Mouse (Mus musculus) heart, embryonic 15.5 days (tissue): ENCODE measurements around the gene Ptprs. TPM values are rescaled to one million over a fixed set of nuclear protein-coding genes. Genes with fewer than 3 reads are reported as not detected.

Source experiments
- ATAC-seq: fragments of 200-750 bp; cut with Nextera tagmentation; replicated peaks from 2 replicates; pipeline ENCODE4 v1.8.0; 2017; ENCODE audit warnings: low read depth, moderate TSS enrichment; ENCODE audit not compliant: insufficient number of reproducible peaks, insufficient read depth, low FRiP score
- H3K27ac ChIP-seq: fragments of 300-500 bp; sonication (generic); 2 replicates; pipeline ENCODE4 v1.5.1; 2015; ENCODE audit warnings: mild to moderate bottlenecking, inconsistent platforms
- H3K27me3 ChIP-seq: fragments of 300-500 bp; sonication (generic); 2 replicates; pipeline ENCODE4 v1.6.1; 2015; ENCODE audit warnings: inconsistent platforms
- H3K36me3 ChIP-seq: fragments of 300-500 bp; sonication (generic); 2 replicates; pipeline ENCODE4 v1.6.1; 2015; ENCODE audit warnings: mild to moderate bottlenecking, inconsistent platforms
- H3K4me1 ChIP-seq: fragments of 300-500 bp; sonication (generic); replicated peaks from 2 replicates; pipeline ENCODE4 v1.6.1; 2015; ENCODE audit warnings: inconsistent platforms
- H3K4me2 ChIP-seq: fragments of 300-500 bp; sonication (generic); 2 replicates; pipeline ENCODE4 v1.6.1; 2015; ENCODE audit warnings: inconsistent platforms, mild to moderate bottlenecking, moderate library complexity
- H3K4me3 ChIP-seq: fragments of 300-500 bp; sonication (generic); 2 replicates; pipeline ENCODE4 v1.5.1; 2015; ENCODE audit warnings: mild to moderate bottlenecking, inconsistent platforms
- H3K9ac ChIP-seq: fragments of 300-500 bp; sonication (generic); 2 replicates; pipeline ENCODE4 v1.6.1; 2015; ENCODE audit warnings: mild to moderate bottlenecking, inconsistent platforms
- H3K9me3 ChIP-seq: fragments of 300-500 bp; sonication (generic); replicated peaks from 2 replicates; pipeline ENCODE4 v1.6.1; 2016; ENCODE audit warnings: inconsistent platforms
- WGBS: fragments of 180-500 bp; shearing (Covaris S2); methylation state at CpG from one replicate; pipeline ENCODE4 v1.1.7; 2015; ENCODE audit warnings: mixed read lengths; 5-methylcytosine and 5-hydroxymethylcytosine counted together
- polyA plus RNA-seq: library from polyadenylated mRNA; unstranded; fragments of >200 nt; fragmentation: Nextera tagmentation; extraction: Ambion mirVana; gene quantifications from 2 replicates; pipeline ENCODE4 v1.2.1, GENCODE M21; 2015

Ptprs gene
- polyA plus RNA-seq, 1 experiment from 2014 or later: 37.6 TPM

DNA sequence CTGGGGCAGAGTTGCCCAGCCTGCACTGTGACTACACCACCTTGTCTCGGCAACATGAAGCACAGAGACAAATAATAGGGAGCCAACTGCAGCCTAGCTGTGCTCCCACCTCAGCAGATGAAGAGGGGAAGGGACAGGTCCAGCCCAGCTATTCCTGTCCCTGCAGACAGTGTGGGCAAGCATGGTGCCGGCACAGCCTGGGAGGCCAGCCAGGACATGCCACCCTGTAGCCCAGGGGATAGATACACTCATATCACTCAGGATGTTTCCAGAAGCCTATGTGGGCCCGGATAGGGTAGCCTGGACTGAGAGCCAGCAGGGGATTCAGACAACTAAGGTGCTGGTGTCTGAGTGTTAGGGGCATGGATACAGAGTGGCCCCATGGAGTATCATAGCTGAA lies 76.1 kb downstream of the Ptprs start:
- Histone ChIP-seq H3K4me3 (no peak overlapping the region), H3K9me3 (no peaks in the 10 kb centered on the region), H3K9ac (no peak overlapping the region), H3K4me1 (no peaks in the 10 kb centered on the region; the same call in 1 of the 2 replicates), H3K4me2 (no peak overlapping the region), H3K36me3 (peaks cover 69% of the 10 kb centered on the region), H3K27me3 (no peaks in the 10 kb centered on the region), H3K27ac (no peak overlapping the region)
- 80% methylated on average over 3 of the region's 3 CpGs for WGBS
- no peak for ATAC-seq

DNA sequence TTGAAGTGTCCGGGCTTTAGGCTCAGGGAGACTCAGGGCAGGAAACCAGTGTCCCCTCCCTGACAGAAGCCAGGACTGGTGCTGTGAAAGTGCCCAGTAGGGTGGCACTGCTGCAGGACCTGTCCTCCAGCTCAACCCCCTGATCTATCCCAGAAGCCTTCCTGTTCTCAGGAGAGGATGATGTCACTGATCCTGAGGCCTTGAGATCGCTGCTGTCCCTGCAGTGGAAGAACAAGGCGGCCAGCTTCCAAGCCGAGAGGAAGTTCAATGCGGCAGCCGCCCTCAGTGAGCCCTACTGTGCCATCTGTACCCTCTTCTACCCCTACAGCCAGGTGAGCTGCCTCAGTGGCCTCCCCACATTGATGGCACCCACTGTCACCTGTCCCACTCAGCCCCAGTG lies 80.2 kb downstream of the Ptprs start:
- Histone ChIP-seq H3K4me1 (no peaks in the 10 kb centered on the region; the same call in 1 of the 2 replicates), H3K4me3 (no peak overlapping the region), H3K36me3 (peaks cover 78% of the 10 kb centered on the region), H3K4me2 (no peak overlapping the region), H3K9ac (no peak overlapping the region), H3K9me3 (no peaks in the 10 kb centered on the region), H3K27me3 (no peaks in the 10 kb centered on the region), H3K27ac (no peak overlapping the region)
- no peak for ATAC-seq
- 83% methylated on average over 6 of the region's 6 CpGs for WGBS

DNA sequence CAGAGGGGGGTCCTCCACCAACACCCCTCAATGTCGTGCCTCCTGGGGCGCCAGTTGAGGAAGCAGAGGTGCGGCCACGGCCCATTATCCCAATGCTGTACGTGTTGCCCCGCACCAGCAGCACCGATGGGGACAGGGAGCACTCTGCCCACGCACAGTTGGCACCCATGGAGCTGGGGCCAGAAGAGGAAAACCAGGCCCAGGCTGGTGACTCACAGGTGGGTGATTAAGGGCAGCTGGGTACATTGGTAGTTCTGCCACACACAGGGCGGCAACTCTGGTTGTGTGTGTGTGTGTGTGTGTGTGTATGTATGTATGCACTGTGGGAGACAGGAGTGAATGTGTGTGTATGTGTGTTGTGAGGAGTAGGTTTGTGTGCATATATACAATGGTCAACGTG lies 82.4 kb downstream of the Ptprs start:
- Histone ChIP-seq H3K9ac (no peak overlapping the region), H3K36me3 (peaks cover 78% of the 10 kb centered on the region), H3K4me1 (no peaks in the 10 kb centered on the region), H3K27me3 (no peaks in the 10 kb centered on the region), H3K4me3 (no peak overlapping the region), H3K9me3 (no peaks in the 10 kb centered on the region), H3K27ac (no peak overlapping the region), H3K4me2 (no peak overlapping the region)
- no peak for ATAC-seq
- WGBS: 88% methylated on average over 10 of the region's 10 CpGs

DNA sequence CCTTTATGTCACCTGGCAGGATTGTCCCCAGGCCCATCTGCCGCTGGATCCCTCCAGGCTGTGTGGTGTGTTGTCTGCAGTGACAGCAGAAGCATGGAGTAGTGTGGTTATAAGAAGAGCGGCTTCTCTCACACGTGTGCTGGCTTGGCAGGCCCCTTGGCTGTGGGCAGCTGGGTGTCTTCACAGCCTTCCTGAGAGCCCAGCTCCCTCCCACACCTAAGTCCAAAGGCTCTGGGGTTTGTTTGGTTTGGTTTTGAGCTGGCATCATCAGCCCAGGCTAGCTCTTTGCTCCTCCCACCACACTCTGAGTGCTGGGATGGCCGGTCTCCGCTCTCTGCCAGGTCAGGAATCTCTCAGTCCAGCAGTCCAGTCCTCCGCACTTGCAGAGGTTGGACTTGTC lies 83.0 kb downstream of the Ptprs start:
- 91% methylated on average over 6 of the region's 6 CpGs for WGBS
- H3K4me1 ChIP-seq: no peaks in the 10 kb centered on the region
- no peak overlapping the region for H3K4me2 ChIP-seq
- H3K4me3 ChIP-seq: no peak overlapping the region
- H3K27ac ChIP-seq: no peak overlapping the region
- no peak for ATAC-seq
- no peak overlapping the region for H3K9ac ChIP-seq
- H3K27me3 ChIP-seq: no peaks in the 10 kb centered on the region
- no peaks in the 10 kb centered on the region for H3K9me3 ChIP-seq
- peaks cover 80% of the 10 kb centered on the region for H3K36me3 ChIP-seq

DNA sequence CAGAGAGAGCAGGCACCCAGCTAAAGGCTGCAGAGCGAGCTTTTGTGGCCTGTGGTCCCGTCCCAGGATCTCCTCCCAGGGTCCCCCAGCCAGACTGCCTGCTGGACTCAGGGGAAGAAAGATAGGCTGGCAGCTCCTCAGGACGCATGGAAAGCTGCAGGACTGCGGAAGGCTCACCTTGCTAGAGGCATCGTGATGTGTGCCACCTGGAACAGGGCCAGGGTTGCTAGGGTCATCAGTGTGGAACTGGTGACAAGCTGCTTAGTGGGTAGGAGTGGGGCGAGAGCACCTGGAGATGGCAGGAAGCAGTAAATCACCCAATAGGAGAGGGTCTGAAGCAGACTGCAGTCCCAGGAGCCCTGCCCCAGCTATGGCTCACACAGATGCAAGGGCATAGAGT lies 88.7 kb downstream of the Ptprs start:
- ATAC-seq: no peak
- Histone ChIP-seq H3K4me1 (no peaks in the 10 kb centered on the region), H3K9ac (no peak overlapping the region), H3K27ac (no peak overlapping the region), H3K4me3 (no peak overlapping the region), H3K4me2 (no peak overlapping the region), H3K9me3 (no peaks in the 10 kb centered on the region), H3K27me3 (no peaks in the 10 kb centered on the region), H3K36me3 (peaks cover 65% of the 10 kb centered on the region)
- 86% methylated on average over 6 of the region's 6 CpGs for whole genome bisulfite sequencing

DNA sequence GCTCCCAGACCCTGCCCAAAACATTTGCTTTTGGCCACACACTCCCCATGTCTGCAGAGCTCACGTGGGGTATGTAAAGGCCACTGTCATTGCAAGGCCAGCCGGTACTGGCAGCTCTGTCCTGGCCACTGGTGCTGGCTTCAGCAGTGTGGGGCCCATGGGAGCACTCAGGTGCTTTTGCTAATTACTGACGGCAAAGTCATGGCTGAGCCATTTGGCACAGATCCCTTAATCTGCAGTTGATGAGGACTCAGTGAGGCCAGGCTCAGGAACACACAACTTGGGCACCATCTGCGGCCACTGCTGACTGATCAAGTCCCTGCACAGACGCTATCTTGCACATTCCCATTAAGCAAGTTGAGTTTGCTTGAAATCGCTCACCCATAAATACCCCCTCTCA lies 91.4 kb downstream of the Ptprs start:
- WGBS: 88% methylated on average over 6 of the region's 6 CpGs
- Histone ChIP-seq H3K36me3 (peaks cover 62% of the 10 kb centered on the region), H3K4me3 (no peak overlapping the region), H3K4me1 (no peaks in the 10 kb centered on the region), H3K4me2 (no peak overlapping the region), H3K27me3 (no peaks in the 10 kb centered on the region), H3K9ac (no peak overlapping the region), H3K27ac (no peak overlapping the region), H3K9me3 (no peaks in the 10 kb centered on the region)
- no peak for ATAC-seq

DNA sequence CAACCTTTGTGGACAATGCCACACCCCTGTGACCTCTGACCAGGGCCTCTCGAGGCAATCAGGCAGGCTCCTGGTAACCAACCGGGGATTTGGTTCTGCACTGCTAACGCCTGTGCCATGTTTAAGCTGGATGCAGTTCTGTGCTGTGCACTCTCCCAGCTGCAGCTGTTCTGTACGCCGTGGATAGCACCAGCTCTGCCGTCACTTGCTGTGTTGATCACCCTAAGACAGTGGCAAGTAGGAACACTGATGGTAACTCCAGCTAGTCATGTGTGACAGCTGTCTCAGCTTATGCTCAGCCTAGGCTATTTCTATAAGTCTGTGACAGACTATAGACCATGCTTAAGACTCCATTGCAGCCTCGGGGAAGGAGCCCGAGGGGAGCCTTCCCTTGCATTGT lies 93.3 kb downstream of the Ptprs start:
- no peaks in the 10 kb centered on the region for H3K9me3 ChIP-seq
- H3K4me1 ChIP-seq: no peaks in the 10 kb centered on the region
- no peak overlapping the region for H3K4me3 ChIP-seq
- H3K9ac ChIP-seq: no peak overlapping the region
- no peaks in the 10 kb centered on the region for H3K27me3 ChIP-seq
- H3K36me3 ChIP-seq: peaks cover 54% of the 10 kb centered on the region; the same call in 1 of the 2 replicates
- H3K27ac ChIP-seq: no peak overlapping the region
- H3K4me2 ChIP-seq: no peak overlapping the region
- ATAC-seq: no peak
- 86% methylated on average over 8 of the region's 8 CpGs for WGBS

DNA sequence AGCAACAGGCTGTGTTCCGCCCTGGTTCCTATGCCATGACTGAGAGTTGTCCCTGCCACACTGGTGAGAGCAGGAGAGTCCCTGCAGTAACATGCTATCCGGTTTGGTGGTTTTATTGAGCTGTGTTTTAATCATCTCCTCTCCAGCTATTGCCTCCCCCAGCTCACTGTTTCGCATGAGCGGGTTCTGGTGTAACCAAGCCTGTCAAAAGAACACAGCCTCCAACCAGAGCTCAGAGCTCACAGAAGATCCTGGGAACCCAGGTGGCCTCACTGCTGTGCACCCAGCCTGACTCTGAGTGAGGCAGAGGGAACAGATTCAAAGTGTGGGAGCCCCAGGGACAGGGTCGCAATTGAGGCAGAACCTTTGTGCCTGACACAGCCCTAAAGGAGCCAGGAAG lies 95.1 kb downstream of the Ptprs start:
- no peaks in the 10 kb centered on the region for H3K9me3 ChIP-seq
- H3K4me2 ChIP-seq: no peak overlapping the region
- WGBS: 89% methylated on average over 5 of the region's 5 CpGs
- H3K27ac ChIP-seq: no peak overlapping the region
- peaks cover 49% of the 10 kb centered on the region; the same call in 1 of the 2 replicates for H3K36me3 ChIP-seq
- H3K4me1 ChIP-seq: no peaks in the 10 kb centered on the region
- H3K4me3 ChIP-seq: no peak overlapping the region
- no peak overlapping the region for H3K9ac ChIP-seq
- no peak for ATAC-seq
- no peaks in the 10 kb centered on the region for H3K27me3 ChIP-seq

DNA sequence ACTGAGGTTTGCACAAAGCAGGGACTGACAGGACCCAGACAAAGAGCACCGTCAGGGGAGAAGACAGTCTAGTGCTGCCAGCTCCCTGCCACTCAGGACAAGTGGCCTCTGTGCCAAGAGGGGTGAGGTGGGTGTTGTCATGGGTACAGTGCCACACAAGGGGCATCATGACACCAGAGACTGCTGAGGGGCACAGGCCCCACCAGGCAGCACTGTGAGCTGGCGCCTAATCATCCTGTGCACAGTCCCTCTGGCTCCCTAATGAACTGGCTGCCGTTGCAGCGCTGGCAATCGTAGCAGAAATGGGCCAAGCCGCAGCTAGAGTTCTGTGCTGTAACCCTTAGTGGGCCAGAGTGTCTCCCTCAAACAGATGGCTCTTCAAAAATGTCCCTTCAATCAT lies 96.0 kb downstream of the Ptprs start:
- H3K9ac ChIP-seq: no peak overlapping the region
- no peak overlapping the region for H3K4me2 ChIP-seq
- no peak overlapping the region for H3K27ac ChIP-seq
- no peak overlapping the region for H3K4me3 ChIP-seq
- peaks cover 50% of the 10 kb centered on the region; the same call in 1 of the 2 replicates for H3K36me3 ChIP-seq
- H3K27me3 ChIP-seq: no peaks in the 10 kb centered on the region
- WGBS: 85% methylated on average over 6 of the region's 6 CpGs
- no peak for ATAC-seq
- no peaks in the 10 kb centered on the region for H3K9me3 ChIP-seq
- H3K4me1 ChIP-seq: no peaks in the 10 kb centered on the region

DNA sequence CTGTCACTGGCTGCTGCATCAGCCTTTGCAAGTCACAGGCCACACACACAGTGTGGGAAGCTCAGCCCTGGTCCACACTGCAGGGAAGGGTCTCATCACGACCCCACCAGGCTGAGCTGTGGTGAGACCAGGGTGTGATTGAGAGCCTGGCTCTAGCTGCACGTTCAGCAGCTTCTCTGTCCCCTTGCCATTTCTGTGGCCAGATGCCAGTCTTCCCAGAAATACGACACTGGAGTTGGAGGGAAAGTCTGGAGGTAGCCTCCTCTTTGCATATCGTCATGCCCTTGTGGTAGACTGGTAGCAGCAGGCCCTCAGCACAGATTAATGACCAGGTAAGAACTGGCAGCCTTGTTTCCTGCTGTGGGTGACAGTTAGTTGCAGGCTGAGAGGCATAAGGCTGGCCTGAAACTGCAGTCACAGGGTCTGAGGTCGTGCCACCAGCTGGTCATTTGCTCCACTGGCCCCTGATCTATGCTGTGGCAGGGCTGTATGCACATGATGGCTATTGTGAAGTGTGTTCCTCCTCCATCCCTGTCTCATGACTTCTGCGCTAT lies 96.9 kb downstream of the Ptprs start:
- no peaks in the 10 kb centered on the region; the same call in 1 of the 2 replicates for H3K4me1 ChIP-seq
- WGBS: 70% methylated on average over 6 of the region's 6 CpGs
- no peaks in the 10 kb centered on the region for H3K9me3 ChIP-seq
- ATAC-seq: no peak
- no peaks in the 10 kb centered on the region for H3K27me3 ChIP-seq
- no peak overlapping the region for H3K4me3 ChIP-seq
- no peak overlapping the region for H3K4me2 ChIP-seq
- peaks cover 50% of the 10 kb centered on the region; the same call in 1 of the 2 replicates for H3K36me3 ChIP-seq
- no peak overlapping the region for H3K27ac ChIP-seq
- no peak overlapping the region for H3K9ac ChIP-seq

DNA sequence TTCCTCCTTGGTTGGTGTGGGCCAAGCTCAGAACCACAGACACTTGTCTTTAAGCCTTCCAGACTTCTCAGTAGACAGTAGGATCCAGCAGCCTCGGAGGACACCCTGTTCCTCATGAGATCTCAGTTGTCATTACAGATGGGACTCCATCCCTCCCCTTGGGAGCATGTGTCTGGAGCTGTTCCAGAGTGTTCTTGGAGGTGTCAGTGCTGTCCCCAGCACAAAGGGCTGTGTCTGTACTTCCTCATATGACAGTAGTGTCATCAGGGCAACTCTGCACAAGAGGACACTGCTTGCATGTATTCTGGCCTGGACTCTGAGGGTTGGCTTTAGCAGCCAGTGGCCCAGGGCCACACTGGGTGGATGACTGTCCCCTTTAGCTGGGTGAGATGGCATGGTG lies 101.4 kb downstream of the Ptprs start:
- Histone ChIP-seq H3K4me2 (no peak overlapping the region), H3K36me3 (peaks cover 30% of the 10 kb centered on the region), H3K27ac (no peak overlapping the region), H3K27me3 (no peaks in the 10 kb centered on the region), H3K4me3 (no peak overlapping the region), H3K9me3 (no peaks in the 10 kb centered on the region), H3K4me1 (peaks cover 9% of the 10 kb centered on the region), H3K9ac (no peak overlapping the region)
- WGBS: 67% methylated on average over 1 of the region's 1 CpGs
- no peak for ATAC-seq

DNA sequence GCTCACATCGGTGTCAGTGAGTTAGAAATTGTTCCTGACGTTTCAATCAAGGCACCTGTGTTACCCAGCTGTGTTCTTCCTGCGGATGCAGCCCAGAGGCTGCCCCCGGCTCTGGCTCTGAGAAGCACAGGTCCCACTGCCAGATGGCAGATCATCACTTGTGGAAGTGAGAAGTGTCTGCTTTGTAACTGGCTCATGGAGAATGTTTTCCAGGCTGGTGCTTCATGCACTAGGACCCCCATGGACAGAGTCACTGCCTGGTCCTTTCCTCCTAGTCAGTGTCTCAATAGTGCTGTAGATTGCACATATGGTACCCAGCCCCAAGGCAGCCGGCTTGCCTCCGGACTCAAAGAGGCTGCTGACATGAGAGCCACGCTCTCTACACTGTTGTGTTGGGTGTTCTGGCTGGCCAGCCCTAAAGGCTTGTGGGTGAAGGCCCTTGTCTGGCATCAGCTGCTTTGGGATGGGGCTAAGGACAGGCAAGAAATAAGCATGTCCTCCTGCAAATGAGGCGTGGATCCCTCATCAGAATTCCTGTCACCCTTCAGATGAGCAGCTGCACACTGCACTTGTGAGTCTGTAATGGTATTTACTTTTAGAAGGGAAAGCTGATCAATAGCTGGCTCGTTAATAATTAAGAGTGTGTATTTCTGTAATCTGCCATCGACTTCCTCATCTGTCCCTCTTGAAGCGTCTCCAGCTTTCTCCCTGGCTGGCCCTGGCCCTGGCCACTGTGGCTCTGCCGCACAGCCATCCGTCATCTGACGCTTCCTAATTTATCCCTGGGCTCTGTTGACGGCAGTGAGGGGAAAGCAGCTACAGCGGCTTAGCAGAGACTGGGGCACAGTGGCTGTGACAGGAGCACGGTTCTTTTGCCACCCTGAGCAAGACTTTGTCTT lies 102.9 kb downstream of the Ptprs start:
- WGBS: 64% methylated on average over 17 of the region's 17 CpGs
- H3K4me2 ChIP-seq: no peak overlapping the region
- peaks cover 9% of the 10 kb centered on the region for H3K4me1 ChIP-seq
- H3K4me3 ChIP-seq: no peak overlapping the region
- no peaks in the 10 kb centered on the region for H3K27me3 ChIP-seq
- H3K9ac ChIP-seq: no peak overlapping the region
- H3K27ac ChIP-seq: no peak overlapping the region
- H3K9me3 ChIP-seq: no peaks in the 10 kb centered on the region
- ATAC-seq: no peak
- peaks cover 25% of the 10 kb centered on the region for H3K36me3 ChIP-seq
